Mouse (Mus musculus): ENCODE measurements around the gene Sppl3. TPM values are rescaled to one million over a fixed set of nuclear protein-coding genes. Genes with fewer than 3 reads are reported as not detected.

The Sppl3 gene
- total RNA-seq, 2 experiments from 2014 or later, result 87.1 to 96.8 TPM

GRCm38 (mm10) chr5:114985074-114985473 is 25.9 kb upstream of the Sppl3 start:
- intact Hi-C loops (cut with DNase I), result loop anchor here (10.0 kb wide), 1 partner anchor 120 kb away; no protein-coding TSS in a partner anchor
- no peak for DNase-seq (ENCODE audit: low spot score in 2 of 2)

- DNase-seq (ENCODE audit: low spot score in 2 of 2), result no peak
- intact Hi-C loops (cut with DNase I), result no loop called here
Measured at GRCm38 (mm10) chr5:114996447-114996846, 14.5 kb upstream of the Sppl3 start.

GRCm38 (mm10) chr5:114997327-114997726 is 13.6 kb upstream of the Sppl3 start:
- DNase-seq (ENCODE audit: low spot score in 2 of 2), result no peak
- intact Hi-C loops (cut with DNase I), result no loop called here

GRCm38 (mm10) chr5:115000503-115000902 is 10.4 kb upstream of the Sppl3 start:
- intact Hi-C loops (cut with DNase I), result no loop called here

GRCm38 (mm10) chr5:115001464-115001863 is 9.5 kb upstream of the Sppl3 start:
- intact Hi-C loops (cut with DNase I), result no loop called here
- DNase-seq (ENCODE audit: low spot score in 2 of 2), result no peak

More at GRCm38 (mm10) chr5:115000503-115000902, 10.4 kb upstream of the Sppl3 start:
- no peak for DNase-seq (ENCODE audit: low spot score in 2 of 2)

- intact Hi-C loops (cut with DNase I), result no loop called here
- no peak for DNase-seq (ENCODE audit: low spot score in 2 of 2)
Measured at GRCm38 (mm10) chr5:115002781-115003180, 8.2 kb upstream of the Sppl3 start.

GRCm38 (mm10) chr5:115003224-115003873 is 7.6 kb upstream of the Sppl3 start:
- intact Hi-C loops (cut with DNase I), result no loop called here
- no peak for DNase-seq (ENCODE audit: low spot score in 2 of 2)

- DNase-seq (ENCODE audit: low spot score in 2 of 2), result no peak
- intact Hi-C loops (cut with DNase I), result no loop called here
Measured at GRCm38 (mm10) chr5:115007768-115008167, 3.2 kb upstream of the Sppl3 start.

- DNase-seq (ENCODE audit: low spot score in 2 of 2), result no peak
- intact Hi-C loops (cut with DNase I), result no loop called here
Measured at GRCm38 (mm10) chr5:115008307-115008706, 2.6 kb upstream of the Sppl3 start.

GRCm38 (mm10) chr5:115009143-115009542 is 1.8 kb upstream of the Sppl3 start:
- intact Hi-C loops (cut with DNase I), result no loop called here
- DNase-seq (ENCODE audit: low spot score in 2 of 2), result no peak

- no peak for DNase-seq (ENCODE audit: low spot score in 2 of 2)
- intact Hi-C loops (cut with DNase I), result loop anchor here (5.0 kb wide), 1 partner anchor 72 kb away; no protein-coding TSS in a partner anchor
Measured at GRCm38 (mm10) chr5:115009961-115010360, 976 bp upstream of the Sppl3 start.

GRCm38 (mm10) chr5:115011217-115011518 is 231 bp downstream of the Sppl3 start:
- no peak for DNase-seq (ENCODE audit: low spot score in 2 of 2)
- intact Hi-C loops (cut with DNase I), result loop anchor here (5.0 kb wide), 1 partner anchor 71 kb away; no protein-coding TSS in a partner anchor

- peak; percentile 58 to 67 for DNase-seq (ENCODE audit: low spot score in 2 of 2)
- intact Hi-C loops (cut with DNase I), result loop anchor here (5.0 kb wide), 1 partner anchor 71 kb away; no protein-coding TSS in a partner anchor
Measured at GRCm38 (mm10) chr5:115011519-115012261, 753 bp downstream of the Sppl3 start.

GRCm38 (mm10) chr5:115013436-115013835 is 2.5 kb downstream of the Sppl3 start:
- DNase-seq (ENCODE audit: low spot score in 2 of 2), result no peak
- intact Hi-C loops (cut with DNase I), result loop anchor here (5.0 kb wide), 1 partner anchor 69 kb away; no protein-coding TSS in a partner anchor

- intact Hi-C loops (cut with DNase I), result loop anchor here (5.0 kb wide), 1 partner anchor 68 kb away; no protein-coding TSS in a partner anchor
- no peak for DNase-seq (ENCODE audit: low spot score in 2 of 2)
Measured at GRCm38 (mm10) chr5:115014570-115014969, 3.6 kb downstream of the Sppl3 start.

- no peak for DNase-seq (ENCODE audit: low spot score in 2 of 2)
- intact Hi-C loops (cut with DNase I), result no loop called here
Measured at GRCm38 (mm10) chr5:115015121-115015520, 4.2 kb downstream of the Sppl3 start.

GRCm38 (mm10) chr5:115018270-115018669 is 7.3 kb downstream of the Sppl3 start:
- intact Hi-C loops (cut with DNase I), result no loop called here
- no peak for DNase-seq (ENCODE audit: low spot score in 2 of 2)

- intact Hi-C loops (cut with DNase I), result no loop called here
Measured at GRCm38 (mm10) chr5:115018813-115019212, 7.9 kb downstream of the Sppl3 start.

GRCm38 (mm10) chr5:115022021-115022420 is 11.1 kb downstream of the Sppl3 start:
- DNase-seq (ENCODE audit: low spot score in 2 of 2), result no peak

More at GRCm38 (mm10) chr5:115018813-115019212, 7.9 kb downstream of the Sppl3 start:
- no peak for DNase-seq (ENCODE audit: low spot score in 2 of 2)

GRCm38 (mm10) chr5:115026170-115026569 is 15.2 kb downstream of the Sppl3 start:
- no peak for DNase-seq (ENCODE audit: low spot score in 2 of 2)
- intact Hi-C loops (cut with DNase I), result no loop called here

More at GRCm38 (mm10) chr5:115022021-115022420, 11.1 kb downstream of the Sppl3 start:
- intact Hi-C loops (cut with DNase I), result no loop called here

GRCm38 (mm10) chr5:115027109-115027508 is 16.2 kb downstream of the Sppl3 start:
- intact Hi-C loops (cut with DNase I), result no loop called here
- DNase-seq (ENCODE audit: low spot score in 2 of 2), result no peak
